Mouse (Mus musculus) CH12.LX (cell line): ENCODE measurements at regions not wholly inside any gene's neighbourhood (a gene's known extent, or its start where the extent isn't known, plus 50 kb on each side); places are given as distances from the start of the nearest gene placed in this dataset.

Experiments used
- DNase-seq: peaks from one replicate; pipeline ENCODE4 v3.0.0-alpha.2; 2013; ENCODE audit errors: extremely low read depth
- H3K27ac ChIP-seq: 2 replicates; pipeline ENCODE4 v1.5.1; 2012; ENCODE audit warnings: low read depth, mild to moderate bottlenecking, control low read depth, moderate library complexity; ENCODE audit not compliant: insufficient read depth
- H3K27me3 ChIP-seq: replicated peaks from 2 replicates; pipeline ENCODE3; 2012; ENCODE audit warnings: inconsistent platforms
- H3K36me3 ChIP-seq, 2 experiments: replicated peaks in 1 of 2; 2 replicates each; pipeline versions ENCODE3 to v1.6.1; 2012; ENCODE audit warnings: inconsistent platforms in 1 of 2, low read length in 1 of 2, mild to moderate bottlenecking in 1 of 2, mixed read lengths in 1 of 2, moderate library complexity in 1 of 2; ENCODE audit not compliant: control insufficient read depth in 1 of 2, insufficient read depth in 1 of 2
- H3K4me1 ChIP-seq, 2 experiments: 2 replicates each; pipeline ENCODE4 v1.6.1; 2012; ENCODE audit warnings: inconsistent platforms in 1 of 2, moderate library complexity in 1 of 2; ENCODE audit not compliant: insufficient read depth in 2 of 2, control insufficient read depth in 1 of 2
- H3K4me2 ChIP-seq: 2 replicates; pipeline ENCODE4 v1.6.1; 2012; ENCODE audit warnings: low read depth, mild to moderate bottlenecking, control low read depth; ENCODE audit not compliant: poor library complexity, insufficient read depth, severe bottlenecking
- H3K4me3 ChIP-seq, 3 experiments: fragments of 150-350 bp in 1 of 3; sonication (generic) in 1 of 3; replicated peaks in 1 of 3; 2 replicates each; pipeline versions ENCODE3 to v1.5.1; 2011 to 2012; ENCODE audit warnings: low read depth in 2 of 3, low read length in 2 of 3, mild to moderate bottlenecking in 2 of 3, moderate library complexity in 2 of 3, control low read depth in 1 of 3, improper control_type of control experiment in 1 of 3, inconsistent platforms in 1 of 3, mixed read lengths in 1 of 3; ENCODE audit not compliant: poor library complexity in 1 of 3
- H3K79me2 ChIP-seq: replicated peaks from 2 replicates; pipeline ENCODE4 v1.6.1; 2012; ENCODE audit warnings: mild to moderate bottlenecking, moderate library complexity; ENCODE audit not compliant: control insufficient read depth, poor library complexity, insufficient read depth, severe bottlenecking; ENCODE audit errors: extremely low read depth
- H3K9ac ChIP-seq: 2 replicates; pipeline ENCODE4 v1.6.1; 2012; ENCODE audit warnings: low read depth, mild to moderate bottlenecking, control low read depth, moderate library complexity; ENCODE audit not compliant: insufficient read depth
- H3K9me3 ChIP-seq: replicated peaks from 2 replicates; pipeline ENCODE3; 2012; ENCODE audit warnings: low read length, inconsistent platforms, mixed read lengths
- JUND ChIP-seq: conservative IDR thresholded peaks from 2 replicates; pipeline ENCODE4 v1.6.1; 2011; ENCODE audit warnings: low read depth, low read length, improper control_type of control experiment
- SIN3A ChIP-seq: IDR thresholded peaks from 2 replicates; pipeline ENCODE4 v1.6.1; 2012; ENCODE audit warnings: low read length, improper control_type of control experiment, inconsistent platforms
- dilution Hi-C: fragments of 300-500 bp; cut with MboI; formaldehyde crosslinking; loops from 2 replicates; pipeline ENCODE4 v1.14.3; 2020; ENCODE audit warnings: low sequenced_read_pairs; ENCODE audit not compliant: extremely low pct_unique_long_range_greater_than_20kb, extremely low pct_ligation_motif_present
- in situ Hi-C: fragments of 300-500 bp; cut with MboI; formaldehyde crosslinking; loops from 3 replicates; pipeline ENCODE4 v1.14.3; 2019; ENCODE audit warnings: low sequenced_read_pairs, low pct_ligation_motif_present, low pct_unique_long_range_greater_than_20kb, mixed read lengths

DNA sequence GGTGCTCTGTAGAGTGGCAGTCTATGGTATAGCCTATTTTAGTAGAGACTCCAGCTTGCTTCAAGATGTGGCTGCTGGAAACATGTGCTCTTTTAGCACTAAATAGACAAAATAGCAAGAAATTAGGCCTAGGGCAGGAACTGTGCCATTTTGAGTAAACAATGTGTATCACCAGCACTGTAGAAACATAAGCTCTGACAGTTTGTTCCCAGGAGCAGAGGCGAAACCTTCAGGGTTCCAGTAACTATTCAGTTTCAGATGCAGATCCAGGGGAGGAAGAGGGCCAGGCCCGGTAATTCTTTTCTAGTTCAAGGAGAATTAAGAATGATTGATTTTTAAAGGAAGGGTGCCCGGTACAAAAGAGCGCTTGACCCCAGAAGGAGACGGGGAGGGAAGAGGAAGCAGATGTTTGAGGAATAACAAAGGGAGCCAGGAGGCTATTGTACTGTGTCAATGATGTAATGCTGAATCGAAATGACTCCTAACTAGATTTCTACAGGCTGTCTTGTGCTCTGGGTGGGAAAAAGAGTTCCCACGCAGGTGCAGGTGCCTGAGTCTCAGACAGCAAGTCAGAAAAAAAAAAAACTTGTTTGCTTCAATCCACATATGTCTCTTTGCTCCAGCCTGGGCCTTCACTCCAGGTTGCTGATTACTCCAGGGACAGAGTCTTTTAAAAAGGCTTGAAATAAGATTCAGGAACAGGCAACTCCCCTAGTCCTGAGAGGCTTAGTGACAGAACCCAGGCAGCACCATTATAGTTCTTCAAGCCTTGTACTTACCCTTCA is 57.4 kb upstream of the Tex13c2 start:
- dilution Hi-C loops (no loop called here), in situ Hi-C loops (no loop called here)
- no peak overlapping the region for H3K27ac ChIP-seq
- no peak overlapping the region for H3K4me3 ChIP-seq
- H3K27me3 ChIP-seq, result no peaks in the 10 kb centered on the region
- H3K4me2 ChIP-seq, result no peak overlapping the region
- no peak overlapping the region for H3K9ac ChIP-seq
- TF ChIP-seq JUND (no peak), SIN3A (no peak)
- no peak for DNase-seq
- H3K4me1 ChIP-seq, result no peaks in the 10 kb centered on the region
- H3K79me2 ChIP-seq, result no peaks in the 10 kb centered on the region
- no peaks in the 10 kb centered on the region for H3K9me3 ChIP-seq
- no peaks in the 10 kb centered on the region for H3K36me3 ChIP-seq
